Mouse (Mus musculus): ENCODE measurements around the gene Med22.
"Not testable (repeated sequence)": the region's sequence is repeated elsewhere in the genome, so short reads cannot be mapped to it uniquely, and the experiment has no call there.

Gene Med22

GRCm38 (mm10) chr2:26900731-26901130, 9.7 kb downstream of the Med22 start:
- in situ Hi-C loops (cut with MboI; ENCODE audit: low pct_unique_long_range_greater_than_20kb in 1 of 2, low sequenced_read_pairs in 2 of 2, unreplicated experiment in 1 of 2) = no loop called here

DNA sequence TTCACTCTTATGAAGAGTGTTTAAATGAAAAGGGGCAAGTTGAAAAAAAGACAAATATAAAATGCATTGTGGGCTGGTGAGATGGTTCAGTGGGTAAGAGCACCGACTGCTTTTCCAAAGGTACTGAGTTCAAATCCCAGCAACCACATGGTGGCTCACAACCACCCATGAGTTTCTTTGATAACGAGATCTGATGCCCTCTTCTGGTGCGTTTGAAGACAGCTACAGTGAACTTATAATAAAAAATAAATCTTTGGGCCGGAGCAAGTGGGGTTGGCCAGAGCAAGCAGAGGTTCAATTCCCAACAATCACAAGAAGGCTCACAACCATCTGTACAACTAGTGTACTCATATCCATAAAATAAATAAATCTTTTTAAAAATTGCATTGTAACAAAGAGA, 14.6 kb downstream of the Med22 start:
- in situ Hi-C loops (cut with MboI; ENCODE audit: low pct_unique_long_range_greater_than_20kb in 1 of 2, low sequenced_read_pairs in 2 of 2, unreplicated experiment in 1 of 2) = no loop called here

GRCm38 (mm10) chr2:26886170-26886569, 24.3 kb downstream of the Med22 start:
- in situ Hi-C loops (cut with MboI; ENCODE audit: low pct_unique_long_range_greater_than_20kb in 1 of 2, low sequenced_read_pairs in 2 of 2, unreplicated experiment in 1 of 2) = not testable (repeated sequence)

- in situ Hi-C loops (cut with MboI; ENCODE audit: low pct_unique_long_range_greater_than_20kb in 1 of 2, low sequenced_read_pairs in 2 of 2, unreplicated experiment in 1 of 2) = not testable (repeated sequence)
Measured at GRCm38 (mm10) chr2:26885541-26885940, 24.9 kb downstream of the Med22 start.

- in situ Hi-C loops (cut with MboI; ENCODE audit: low pct_unique_long_range_greater_than_20kb in 1 of 2, low sequenced_read_pairs in 2 of 2, unreplicated experiment in 1 of 2) = no loop called here
Measured at GRCm38 (mm10) chr2:26878571-26878970, 31.9 kb downstream of the Med22 start.

DNA sequence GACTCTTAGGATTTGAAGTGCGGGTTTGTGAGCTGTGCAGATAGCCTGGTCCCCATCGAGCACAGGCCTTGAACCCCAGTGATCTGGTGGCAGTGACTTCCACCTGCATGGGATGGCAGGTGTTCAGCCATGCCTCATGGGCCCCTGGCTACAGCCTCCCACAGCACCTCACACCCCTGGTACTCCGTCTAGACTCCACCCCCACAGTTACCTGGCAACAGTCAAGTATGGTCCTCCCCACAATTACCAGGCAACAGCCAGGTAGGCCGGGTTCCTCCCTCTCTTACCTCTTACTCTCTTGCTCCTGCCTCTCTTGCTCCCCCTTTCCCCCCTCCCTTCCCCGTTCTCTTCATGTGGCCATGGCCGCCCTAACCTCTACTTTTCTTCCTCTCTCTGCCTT, 39.8 kb downstream of the Med22 start:
- in situ Hi-C loops (cut with MboI; ENCODE audit: low pct_unique_long_range_greater_than_20kb in 1 of 2, low sequenced_read_pairs in 2 of 2, unreplicated experiment in 1 of 2) = no loop called here

DNA sequence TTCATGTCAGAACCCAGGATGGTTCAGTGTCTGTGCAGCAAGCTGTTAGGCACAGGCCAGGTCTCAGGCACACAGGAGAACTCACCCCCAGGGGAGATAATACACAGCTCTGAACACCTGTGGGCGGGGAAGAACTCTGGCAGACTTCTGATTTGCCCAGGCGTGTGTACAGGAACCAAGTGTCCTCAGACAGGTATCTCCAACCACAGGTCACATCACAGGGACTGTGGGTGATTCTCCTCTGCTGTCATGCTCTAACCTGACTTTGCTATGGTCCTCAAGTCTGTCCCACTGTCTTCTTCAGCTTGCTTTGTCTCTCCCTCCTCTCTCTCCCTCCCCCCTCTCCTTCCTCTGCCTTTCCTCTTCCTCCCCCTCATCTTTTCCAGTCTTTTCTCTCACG, 45.6 kb downstream of the Med22 start, which contains the start of gene Abo:
TSS of gene Abo (minus strand) at position 101 of the 400 bp plus-strand sequence.
- in situ Hi-C loops (cut with MboI; ENCODE audit: low pct_unique_long_range_greater_than_20kb in 1 of 2, low sequenced_read_pairs in 2 of 2, unreplicated experiment in 1 of 2) = no loop called here

- in situ Hi-C loops (cut with MboI; ENCODE audit: low pct_unique_long_range_greater_than_20kb in 1 of 2, low sequenced_read_pairs in 2 of 2, unreplicated experiment in 1 of 2) = no loop called here
Measured at GRCm38 (mm10) chr2:26862856-26863255, 47.6 kb downstream of the Med22 start.

Measured in mouse embryonic stem cell (cell line).